8 mouse cellular contexts compared by ENCODE assay signal in the genomic region with DNA sequence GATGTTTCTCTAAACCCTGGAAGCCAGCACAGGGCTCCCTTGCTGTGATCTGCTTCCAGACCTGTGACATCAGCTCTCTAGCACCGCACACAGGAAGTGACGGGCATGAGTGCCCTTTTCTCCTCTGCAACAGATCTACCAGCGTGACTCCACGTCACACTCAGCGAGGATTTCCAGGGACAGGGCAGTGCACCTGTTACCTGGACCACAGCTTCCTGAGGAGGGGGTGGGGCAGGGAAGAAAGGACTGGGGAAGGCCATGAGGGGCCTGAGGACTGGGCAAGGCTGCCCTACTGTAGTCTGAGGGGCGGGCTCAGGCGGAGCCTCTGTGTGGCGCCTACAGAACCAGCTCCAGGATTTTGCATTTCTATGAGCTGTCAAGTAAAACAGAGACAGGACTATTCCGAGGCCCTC. TPM values are rescaled to one million over a fixed set of nuclear protein-coding genes. Genes with fewer than 3 reads are reported as not detected.
DNase-seq lines count a peak whose midpoint lies in the region; ATAC-seq and TF ChIP-seq lines count a peak whose summit lies in the region.

No protein-coding gene starts in this region.

- H3K27ac ChIP-seq in forebrain, embryonic 16.5 days (ENCODE audit: low read length), result peak overlapping the region; percentile 67
- peak overlapping the region; percentile 81 for H3K27ac ChIP-seq in intestine, embryonic 16.5 days (ENCODE audit: low read length)
- H3K27ac ChIP-seq in lung, embryonic 14.5 days (ENCODE audit: low read depth), result peak overlapping the region; percentile 94

- ATAC-seq in forebrain, embryonic 16.5 days, result peak; percentile 5; the same call in 1 of the 2 replicates
- ATAC-seq in intestine, embryonic 16.5 days, result peak; percentile 51
- peak; percentile 23 for ATAC-seq in lung, embryonic 14.5 days (ENCODE audit: insufficient read depth)

- H3K27me3 ChIP-seq in forebrain, embryonic 16.5 days (replicated peaks; ENCODE audit: control insufficient read depth, insufficient read depth, low read length), result no peaks in the 10 kb centered on the region
- no peaks in the 10 kb centered on the region for H3K27me3 ChIP-seq in intestine, embryonic 16.5 days (replicated peaks; ENCODE audit: control insufficient read depth, insufficient read depth, low read length)
- H3K27me3 ChIP-seq in lung, embryonic 14.5 days (ENCODE audit: insufficient read depth, low read length), result no peaks in the 10 kb centered on the region

- no peak overlapping the region for H3K4me3 ChIP-seq in forebrain, embryonic 16.5 days (replicated peaks; ENCODE audit: low read length)
- H3K4me3 ChIP-seq in intestine, embryonic 16.5 days (ENCODE audit: low read length), result no peak overlapping the region
- peak overlapping the region; percentile 12; the same call in 1 of the 2 replicates for H3K4me3 ChIP-seq in lung, embryonic 14.5 days (ENCODE audit: low read depth, low read length)

- H3K4me1 ChIP-seq in forebrain, embryonic 16.5 days (replicated peaks; ENCODE audit: control insufficient read depth, insufficient read depth, low read length), result peaks cover 60% of the 10 kb centered on the region
- peaks cover 27% of the 10 kb centered on the region for H3K4me1 ChIP-seq in intestine, embryonic 16.5 days (ENCODE audit: control insufficient read depth, insufficient read depth, low read length)
- H3K4me1 ChIP-seq in lung, embryonic 14.5 days (ENCODE audit: insufficient read depth), result peaks cover 28% of the 10 kb centered on the region

- H3K9me3 ChIP-seq in forebrain, embryonic 16.5 days (ENCODE audit: control insufficient read depth, low read length), result no peaks in the 10 kb centered on the region
- H3K9me3 ChIP-seq in intestine, embryonic 16.5 days (ENCODE audit: control insufficient read depth, low read length), result no peaks in the 10 kb centered on the region
- H3K9me3 ChIP-seq in lung, embryonic 14.5 days (ENCODE audit: low read depth, low read length), result no peaks in the 10 kb centered on the region

- peak; percentile 44; the same call in 1 of the 2 replicates for TF ChIP-seq CTCF in lung, embryonic 14.5 days (IDR thresholded peaks at IDR 0.05; ENCODE audit: low read depth)

- peaks cover 27% of the 10 kb centered on the region for H3K36me3 ChIP-seq in forebrain, embryonic 16.5 days (ENCODE audit: control insufficient read depth, insufficient read depth)
- H3K36me3 ChIP-seq in intestine, embryonic 16.5 days (ENCODE audit: control insufficient read depth, insufficient read depth, low read length), result 0 out of 2 replicates have a peak, but pooled peaks cover 4% of the 10 kb centered on the region
- peaks cover 67% of the 10 kb centered on the region for H3K36me3 ChIP-seq in lung, embryonic 14.5 days (ENCODE audit: insufficient read depth)

- peak; percentile 72 for DNase-seq in adrenal gland, postnatal 14 days
- no peak for DNase-seq in adrenal gland, adult 18-20 months (ENCODE audit: low spot score in 2 of 2)
- peak; percentile 81 for DNase-seq in MN1 (ENCODE audit: low spot score)
- peak; percentile 74 for DNase-seq in lung, embryonic 14.5 days
- DNase-seq in skeletal muscle tissue, adult 2 months (ENCODE audit: low read depth, low spot score), result peak; percentile 83
- DNase-seq in testis, postnatal 10 days (ENCODE audit: low spot score), result no peak

- peak overlapping the region; percentile 17; the same call in 1 of the 2 replicates for H3K9ac ChIP-seq in forebrain, embryonic 16.5 days (replicated peaks; ENCODE audit: low read depth, low read length)
- H3K9ac ChIP-seq in intestine, embryonic 16.5 days (ENCODE audit: low read depth, low read length), result peak overlapping the region; percentile 43
- peak overlapping the region; percentile 23; the same call in 1 of the 2 replicates for H3K9ac ChIP-seq in lung, embryonic 14.5 days

- WGBS in forebrain, embryonic 16.5 days, result 20% methylated on average over 9 of the region's 9 CpGs
- WGBS in intestine, embryonic 16.5 days, result 18% methylated on average over 9 of the region's 9 CpGs
- WGBS in lung, embryonic 14.5 days, result 14% methylated on average over 9 of the region's 9 CpGs

- H3K4me2 ChIP-seq in forebrain, embryonic 16.5 days (ENCODE audit: low read length), result no peak overlapping the region
- H3K4me2 ChIP-seq in intestine, embryonic 16.5 days (ENCODE audit: low read depth, low read length), result no peak overlapping the region
- H3K4me2 ChIP-seq in lung, embryonic 14.5 days, result peak overlapping the region; percentile 49

RNA-seq across cellular contexts. Expression of a gene that starts 6.1 kb away (rescaled TPM):
- 300 and 316 TPM in 2 replicates for total RNA-seq in adrenal gland, postnatal 14 days (2021)
- 100 to 1,000 TPM; 252 to 293 TPM for total RNA-seq in adrenal gland, adult 18-20 months (2021)
- 417 and 434 TPM in 2 replicates for polyA plus RNA-seq in forebrain, embryonic 16.5 days (2015; fragmentation: Nextera tagmentation; extraction: Ambion mirVana)
- polyA plus RNA-seq in intestine, embryonic 16.5 days (2015; fragmentation: Nextera tagmentation; extraction: Ambion mirVana), result 31.7 and 146 TPM in 2 replicates
- polyA plus RNA-seq in lung, embryonic 14.5 days (2014; fragmentation: Nextera tagmentation; extraction: Ambion mirVana), result 381 and 395 TPM in 2 replicates

RNA-seq across cellular contexts. Expression of a gene that starts 19.1 kb away (rescaled TPM):
- total RNA-seq in adrenal gland, postnatal 14 days (2021), result 2.2 and 11.5 TPM in 2 replicates
- 1 to 10 TPM; 3.7 to 9.5 TPM for total RNA-seq in adrenal gland, adult 18-20 months (2021)
- polyA plus RNA-seq in forebrain, embryonic 16.5 days (2015; fragmentation: Nextera tagmentation; extraction: Ambion mirVana), result 5.5 and 9.7 TPM in 2 replicates
- 9.8 and 11.5 TPM in 2 replicates for polyA plus RNA-seq in intestine, embryonic 16.5 days (2015; fragmentation: Nextera tagmentation; extraction: Ambion mirVana)
- 15.7 and 19.2 TPM in 2 replicates for polyA plus RNA-seq in lung, embryonic 14.5 days (2014; fragmentation: Nextera tagmentation; extraction: Ambion mirVana)

RNA-seq across cellular contexts. Expression of a gene that starts 24.1 kb away (rescaled TPM):
- total RNA-seq in adrenal gland, postnatal 14 days (2021), result 20.9 and 25.7 TPM in 2 replicates
- 10 to 100 TPM; 16.8 to 52.3 TPM for total RNA-seq in adrenal gland, adult 18-20 months (2021)
- polyA plus RNA-seq in forebrain, embryonic 16.5 days (2015; fragmentation: Nextera tagmentation; extraction: Ambion mirVana), result 1.2 and 2.0 TPM in 2 replicates
- 0.88 and 1.1 TPM in 2 replicates for polyA plus RNA-seq in intestine, embryonic 16.5 days (2015; fragmentation: Nextera tagmentation; extraction: Ambion mirVana)
- 0.14 TPM in 2 replicates for polyA plus RNA-seq in lung, embryonic 14.5 days (2014; fragmentation: Nextera tagmentation; extraction: Ambion mirVana)

Comparison
In these comparisons a context has a peak if more than half of its experiments do, and no peak if none do; other contexts are left out.
1. DNase-seq: peak in adrenal gland, postnatal 14 days (single experiment), MN1 (single experiment), lung, embryonic 14.5 days (single experiment) and skeletal muscle tissue, adult 2 months (single experiment); none in adrenal gland, adult 18-20 months (0 of 2) and testis, postnatal 10 days (single experiment).
2. Peak in every context shown above with its lines, with median percentiles within 50 percentile points of each other: ATAC-seq, H3K27ac ChIP-seq and H3K9ac ChIP-seq.